Mouse (Mus musculus): ENCODE results near the gene Lpin3.

DNA sequence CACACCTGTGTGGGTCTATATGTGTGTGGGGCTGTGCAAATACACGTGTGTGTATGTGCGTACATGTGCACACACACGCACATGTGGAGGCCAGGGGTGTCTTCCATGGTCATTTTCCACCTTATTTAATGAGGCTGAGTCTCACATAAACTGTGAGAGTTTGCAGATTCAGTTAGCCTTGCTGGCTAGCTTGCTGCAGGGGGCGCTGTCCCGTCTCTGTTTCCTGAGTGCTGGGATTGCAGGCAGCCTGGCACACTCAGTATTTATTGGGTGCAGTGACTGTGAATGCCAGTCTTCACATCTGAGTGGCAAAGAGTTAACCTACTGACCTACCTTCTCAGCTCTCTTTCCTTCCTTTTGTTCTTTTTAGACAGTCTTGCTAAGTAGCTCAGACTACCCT, 53.4 kb downstream of the Lpin3 start:
- TF ChIP-seq FLI1 (IDR thresholded peaks at IDR 0.05; ENCODE audit: low read length) (no peak), GATA1 (IDR thresholded peaks at IDR 0.05; ENCODE audit: borderline replicate concordance, low read length) (no peak)

Data from megakaryocyte, embryonic 14.5 days (primary cell).